9 mouse cellular contexts compared by ENCODE assay signal in the genomic region with DNA sequence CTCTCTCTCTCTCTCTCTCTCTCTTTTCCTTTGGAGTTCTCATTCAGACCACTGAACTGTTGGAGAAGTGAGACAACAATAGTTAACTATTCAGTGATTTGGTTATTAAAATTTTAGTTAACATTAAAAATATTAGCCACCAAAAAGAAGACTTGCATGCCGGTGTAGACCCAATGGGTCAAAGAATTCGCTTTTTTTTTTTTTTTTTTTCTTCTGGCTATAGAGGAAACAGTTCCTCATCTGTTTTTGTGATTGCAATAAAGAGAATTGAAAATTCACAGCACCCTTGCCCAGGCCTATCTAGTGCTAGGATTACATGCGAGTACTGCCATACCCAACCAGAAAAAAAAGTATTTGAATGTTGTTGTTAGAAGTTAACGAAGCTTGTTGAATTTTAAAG. TPM values are rescaled to one million over a fixed set of nuclear protein-coding genes. Genes with fewer than 3 reads are reported as not detected.
DNase-seq lines count a peak whose midpoint lies in the region; ATAC-seq and TF ChIP-seq lines count a peak whose summit lies in the region.
"Had no signal": no experiment of that assay in that cellular context is flagged by ENCODE, and none has a peak within 500 bp of the region (broad histone marks: within the 10 kb centered on the region; RNA-seq: fewer than 3 reads in every experiment).

No protein-coding gene starts in this region.

- no peak for TF ChIP-seq CTCF in midbrain, postnatal 0 days (IDR thresholded peaks at IDR 0.05)

- peaks cover 18% of the 10 kb centered on the region for H3K27me3 ChIP-seq in midbrain, embryonic 10.5 days (ENCODE audit: low read depth, poor library complexity, severe bottlenecking)
- H3K27me3 ChIP-seq in midbrain, postnatal 0 days (ENCODE audit: insufficient read depth, low read length) = no peaks in the 10 kb centered on the region
- no peaks in the 10 kb centered on the region for H3K27me3 ChIP-seq in forebrain, embryonic 16.5 days (replicated peaks; ENCODE audit: control insufficient read depth, insufficient read depth, low read length)
- H3K27me3 ChIP-seq in liver, embryonic 13.5 days = no peaks in the 10 kb centered on the region

- no peak overlapping the region for H3K4me2 ChIP-seq in midbrain, postnatal 0 days (ENCODE audit: low read depth, low read length, poor library complexity, severe bottlenecking)
- peak overlapping the region; percentile 63 for H3K4me2 ChIP-seq in forebrain, embryonic 16.5 days (ENCODE audit: low read length)
- peak overlapping the region; percentile 91 for H3K4me2 ChIP-seq in liver, embryonic 13.5 days

- H3K36me3 ChIP-seq in midbrain, embryonic 10.5 days = peaks cover 47% of the 10 kb centered on the region
- no peaks in the 10 kb centered on the region for H3K36me3 ChIP-seq in midbrain, postnatal 0 days (ENCODE audit: insufficient read depth, low read length)
- H3K36me3 ChIP-seq in forebrain, embryonic 16.5 days (ENCODE audit: control insufficient read depth, insufficient read depth) = 0 out of 2 replicates have a peak, but pooled peaks cover 3% of the 10 kb centered on the region
- peaks cover 34% of the 10 kb centered on the region for H3K36me3 ChIP-seq in liver, embryonic 13.5 days

- ATAC-seq in midbrain, postnatal 0 days (ENCODE audit: low FRiP score) = no peak
- ATAC-seq in forebrain, embryonic 16.5 days = no peak
- no peak for ATAC-seq in liver, embryonic 13.5 days (ENCODE audit: low read depth)

- H3K9ac ChIP-seq in midbrain, postnatal 0 days (replicated peaks; ENCODE audit: low read length, poor library complexity, severe bottlenecking) = no peak overlapping the region
- no peak overlapping the region for H3K9ac ChIP-seq in forebrain, embryonic 16.5 days (replicated peaks; ENCODE audit: low read depth, low read length)
- H3K9ac ChIP-seq in liver, embryonic 13.5 days = peak overlapping the region; percentile 92; the same call in 1 of the 2 replicates

- H3K4me3 ChIP-seq in midbrain, embryonic 10.5 days = peak overlapping the region; percentile 73
- no peak overlapping the region; the same call in 1 of the 2 replicates for H3K4me3 ChIP-seq in midbrain, postnatal 0 days (ENCODE audit: low read depth, low read length)
- H3K4me3 ChIP-seq in forebrain, embryonic 16.5 days (replicated peaks; ENCODE audit: low read length) = no peak overlapping the region
- peak overlapping the region; percentile 94 for H3K4me3 ChIP-seq in liver, embryonic 13.5 days (replicated peaks)

- 66% methylated on average over 4 of the region's 4 CpGs for WGBS in midbrain, embryonic 10.5 days
- WGBS in midbrain, postnatal 0 days = 68% methylated on average over 4 of the region's 4 CpGs
- 51% methylated on average over 4 of the region's 4 CpGs for WGBS in forebrain, embryonic 16.5 days
- 63% methylated on average over 4 of the region's 4 CpGs for WGBS in liver, embryonic 13.5 days (ENCODE audit: insufficient replicate concordance)

- no peak for DNase-seq in midbrain, embryonic 10.5 days (ENCODE audit: low spot score)
- no peak for DNase-seq in midbrain, postnatal 0 days (ENCODE audit: low spot score)
- DNase-seq in liver, embryonic 13.5 days = no peak
- DNase-seq in spleen, adult 12 weeks (ENCODE audit: low spot score) = no peak
- DNase-seq in thymus, postnatal 25 days = no peak
- DNase-seq in adrenal gland, postnatal 25 days = no peak
- DNase-seq: heart, adult 2 months had no signal

- 0 out of 2 replicates have a peak overlapping the region, but pooled peaks have one; percentile 95 for H3K27ac ChIP-seq in midbrain, embryonic 10.5 days (replicated peaks)
- H3K27ac ChIP-seq in midbrain, postnatal 0 days (ENCODE audit: low read depth, low read length) = no peak overlapping the region
- H3K27ac ChIP-seq in forebrain, embryonic 16.5 days (ENCODE audit: low read length) = no peak overlapping the region
- no peak overlapping the region for H3K27ac ChIP-seq in liver, embryonic 13.5 days

- peaks cover 32% of the 10 kb centered on the region for H3K4me1 ChIP-seq in midbrain, embryonic 10.5 days
- no peaks in the 10 kb centered on the region for H3K4me1 ChIP-seq in midbrain, postnatal 0 days (ENCODE audit: insufficient read depth, low read length)
- H3K4me1 ChIP-seq in forebrain, embryonic 16.5 days (replicated peaks; ENCODE audit: control insufficient read depth, insufficient read depth, low read length) = peaks cover 6% of the 10 kb centered on the region
- H3K4me1 ChIP-seq in liver, embryonic 13.5 days (replicated peaks) = peaks cover 33% of the 10 kb centered on the region

- peaks cover 2% of the 10 kb centered on the region; the same call in 1 of the 2 replicates for H3K9me3 ChIP-seq in midbrain, embryonic 10.5 days (replicated peaks)
- H3K9me3 ChIP-seq in midbrain, postnatal 0 days (ENCODE audit: low read length) = no peaks in the 10 kb centered on the region
- H3K9me3 ChIP-seq in forebrain, embryonic 16.5 days (ENCODE audit: control insufficient read depth, low read length) = no peaks in the 10 kb centered on the region
- no peaks in the 10 kb centered on the region for H3K9me3 ChIP-seq in liver, embryonic 13.5 days (replicated peaks)

RNA-seq across cellular contexts. Expression of a gene that starts 2.1 kb away (rescaled TPM):
- polyA plus RNA-seq in midbrain, embryonic 10.5 days (2016; fragmentation: Nextera tagmentation; extraction: Ambion mirVana) = 17.8 and 19.5 TPM in 2 replicates
- 6.5 and 7.1 TPM in 2 replicates for total RNA-seq in midbrain, postnatal 0 days (2014; rRNA removed)
- 2.8 TPM in 2 replicates for polyA plus RNA-seq in midbrain, postnatal 0 days (2015; fragmentation: Nextera tagmentation; extraction: Ambion mirVana)
- 6.7 and 8.1 TPM in 2 replicates for polyA plus RNA-seq in forebrain, embryonic 16.5 days (2015; fragmentation: Nextera tagmentation; extraction: Ambion mirVana)
- 8.0 and 9.0 TPM in 2 replicates for polyA plus RNA-seq in liver, embryonic 13.5 days (2015; fragmentation: Nextera tagmentation; extraction: Ambion mirVana)
- 26.4 and 28.8 TPM in 2 replicates for total RNA-seq in adrenal gland, postnatal 25 days (2021)

RNA-seq across cellular contexts. Expression of a gene that starts 42.4 kb away (rescaled TPM):
- polyA plus RNA-seq in midbrain, embryonic 10.5 days (2016; fragmentation: Nextera tagmentation; extraction: Ambion mirVana) = 32.9 and 37.2 TPM in 2 replicates
- total RNA-seq in midbrain, postnatal 0 days (2014; rRNA removed) = 11.6 and 18.0 TPM in 2 replicates
- 34.4 and 35.0 TPM in 2 replicates for polyA plus RNA-seq in midbrain, postnatal 0 days (2015; fragmentation: Nextera tagmentation; extraction: Ambion mirVana)
- 41.0 and 46.7 TPM in 2 replicates for polyA plus RNA-seq in forebrain, embryonic 16.5 days (2015; fragmentation: Nextera tagmentation; extraction: Ambion mirVana)
- 30.1 and 33.6 TPM in 2 replicates for polyA plus RNA-seq in liver, embryonic 13.5 days (2015; fragmentation: Nextera tagmentation; extraction: Ambion mirVana)
- 28.7 and 42.9 TPM in 2 replicates for total RNA-seq in adrenal gland, postnatal 25 days (2021)

RNA-seq across cellular contexts. Expression of a gene that starts 42.5 kb away (rescaled TPM):
- polyA plus RNA-seq in midbrain, embryonic 10.5 days (2016; fragmentation: Nextera tagmentation; extraction: Ambion mirVana) = 97.2 and 100 TPM in 2 replicates
- 70.2 and 71.3 TPM in 2 replicates for total RNA-seq in midbrain, postnatal 0 days (2014; rRNA removed)
- polyA plus RNA-seq in midbrain, postnatal 0 days (2015; fragmentation: Nextera tagmentation; extraction: Ambion mirVana) = 52.0 TPM in 2 replicates
- 74.8 and 84.3 TPM in 2 replicates for polyA plus RNA-seq in forebrain, embryonic 16.5 days (2015; fragmentation: Nextera tagmentation; extraction: Ambion mirVana)
- 35.3 and 43.0 TPM in 2 replicates for polyA plus RNA-seq in liver, embryonic 13.5 days (2015; fragmentation: Nextera tagmentation; extraction: Ambion mirVana)
- 102 and 106 TPM in 2 replicates for total RNA-seq in adrenal gland, postnatal 25 days (2021)

RNA-seq across cellular contexts. Expression of a gene that starts 56.2 kb away (rescaled TPM):
- 0.53 and 0.86 TPM in 2 replicates for polyA plus RNA-seq in midbrain, embryonic 10.5 days (2016; fragmentation: Nextera tagmentation; extraction: Ambion mirVana)
- not detected in 2 replicates for total RNA-seq in midbrain, postnatal 0 days (2014; rRNA removed)
- polyA plus RNA-seq in midbrain, postnatal 0 days (2015; fragmentation: Nextera tagmentation; extraction: Ambion mirVana) = 1.1 and 1.5 TPM in 2 replicates
- 0.35 and 0.61 TPM in 2 replicates for polyA plus RNA-seq in forebrain, embryonic 16.5 days (2015; fragmentation: Nextera tagmentation; extraction: Ambion mirVana)
- polyA plus RNA-seq in liver, embryonic 13.5 days (2015; fragmentation: Nextera tagmentation; extraction: Ambion mirVana) = 0.17 TPM in 1 of 2 replicates, not detected in the other
- total RNA-seq in adrenal gland, postnatal 25 days (2021) = not detected in 2 replicates
- total RNA-seq: heart, adult 2 months; left cerebral cortex, postnatal 36 days had no signal

Comparison
In these comparisons a context has a peak if more than half of its experiments do, and no peak if none do; other contexts are left out.
1. H3K4me3 ChIP-seq: peak in midbrain, embryonic 10.5 days (single experiment) and liver, embryonic 13.5 days (single experiment); none in midbrain, postnatal 0 days (single experiment) and forebrain, embryonic 16.5 days (single experiment).